Mouse (Mus musculus) regulatory T cell (primary cell): ENCODE measurements around the gene Tiparp.

Source experiments
- in situ Hi-C: fragments of 300-600 bp; cut with MboI, MseI; formaldehyde crosslinking; loops from one replicate; pipeline ENCODE4 v1.15.1; 2025; ENCODE audit warnings: high pct_unique_total_duplicates

Tiparp gene

GRCm38 (mm10) chr3:65528614-65529470 lies 632 bp downstream of the Tiparp start:
- in situ Hi-C loops: loop anchor here (5.0 to 10.0 kb wide), 3 partner anchors 56 to 1554 kb away; partner anchors contain the start of gene Gmps

GRCm38 (mm10) chr3:65529471-65530215 lies 1.4 kb downstream of the Tiparp start:
- in situ Hi-C loops: loop anchor here (5.0 to 10.0 kb wide), 4 partner anchors 55 to 1555 kb away; partner anchors contain the start of genes Gmps and Lekr1

GRCm38 (mm10) chr3:65533014-65533413 lies 4.8 kb downstream of the Tiparp start:
- in situ Hi-C loops: loop anchor here (5.0 kb wide), 1 partner anchor 134 kb away; the partner anchor contains the start of gene Lekr1

- in situ Hi-C loops: loop anchor here (5.0 kb wide), 1 partner anchor 134 kb away; the partner anchor contains the start of gene Lekr1
These were observed 5.4 kb downstream of the Tiparp start for GRCm38 (mm10) chr3:65533598-65533997.

GRCm38 (mm10) chr3:65534488-65534887 lies 6.3 kb downstream of the Tiparp start:
- in situ Hi-C loops: loop anchor here (5.0 kb wide), 1 partner anchor 133 kb away; the partner anchor contains the start of gene Lekr1

GRCm38 (mm10) chr3:65535087-65535761 lies 7.0 kb downstream of the Tiparp start:
- in situ Hi-C loops: loop anchor here (5.0 kb wide), 1 partner anchor 442 kb away; no protein-coding TSS in a partner anchor

GRCm38 (mm10) chr3:65537288-65537687 lies 9.1 kb downstream of the Tiparp start:
- in situ Hi-C loops: loop anchor here (5.0 kb wide), 1 partner anchor 440 kb away; no protein-coding TSS in a partner anchor

- in situ Hi-C loops: no loop called here
These were observed 12.8 kb downstream of the Tiparp start for GRCm38 (mm10) chr3:65540906-65541551.

GRCm38 (mm10) chr3:65541552-65541935 lies 13.3 kb downstream of the Tiparp start:
- in situ Hi-C loops: no loop called here

GRCm38 (mm10) chr3:65549785-65550184 lies 21.6 kb downstream of the Tiparp start:
- in situ Hi-C loops: no loop called here

GRCm38 (mm10) chr3:65551065-65551464 lies 22.9 kb downstream of the Tiparp start:
- in situ Hi-C loops: no loop called here

- in situ Hi-C loops: no loop called here
These were observed 26.4 kb downstream of the Tiparp start for GRCm38 (mm10) chr3:65554633-65555032.

- in situ Hi-C loops: no loop called here
These were observed 30.5 kb downstream of the Tiparp start for GRCm38 (mm10) chr3:65558679-65559078.

- in situ Hi-C loops: no loop called here
These were observed 34.0 kb downstream of the Tiparp start for GRCm38 (mm10) chr3:65562212-65562611.

GRCm38 (mm10) chr3:65562694-65563093 lies 34.5 kb downstream of the Tiparp start:
- in situ Hi-C loops: no loop called here

GRCm38 (mm10) chr3:65563926-65564624 lies 35.9 kb downstream of the Tiparp start:
- in situ Hi-C loops: no loop called here

GRCm38 (mm10) chr3:65565632-65566300 lies 37.6 kb downstream of the Tiparp start:
- in situ Hi-C loops: no loop called here

- in situ Hi-C loops: no loop called here
These were observed 41.7 kb downstream of the Tiparp start for GRCm38 (mm10) chr3:65569941-65570340.

- in situ Hi-C loops: no loop called here
These were observed 45.3 kb downstream of the Tiparp start for GRCm38 (mm10) chr3:65573516-65573915.

- in situ Hi-C loops: no loop called here
These were observed 49.4 kb downstream of the Tiparp start for GRCm38 (mm10) chr3:65577602-65578001.
